Mouse (Mus musculus) kidney, postnatal 0 days (tissue): ENCODE results near the gene Zbtb20. TPM values are rescaled to one million over a fixed set of nuclear protein-coding genes. Genes with fewer than 3 reads are reported as not detected.

Source experiments
- ATAC-seq: fragments of 200-750 bp; cut with Nextera tagmentation; replicated peaks from 2 replicates; pipeline ENCODE4 v1.8.0; 2017; ENCODE audit warnings: low read depth, moderate number of reproducible peaks, moderate TSS enrichment, moderate library complexity; ENCODE audit not compliant: low FRiP score
- DNase-seq: peaks from one replicate; pipeline ENCODE4 v3.0.0-alpha.2; 2016; ENCODE audit warnings: low spot score
- H3K27ac ChIP-seq: fragments of 300-500 bp; sonication (generic); 2 replicates; pipeline ENCODE4 v1.5.1; 2014; ENCODE audit warnings: mild to moderate bottlenecking
- H3K27me3 ChIP-seq: fragments of 300-500 bp; sonication (generic); 2 replicates; pipeline ENCODE4 v1.6.1; 2014; ENCODE audit warnings: low read length, mixed read lengths; ENCODE audit not compliant: insufficient read depth
- H3K36me3 ChIP-seq: fragments of 300-500 bp; sonication (generic); 2 replicates; pipeline ENCODE4 v1.6.1; 2014; ENCODE audit warnings: low read length, mixed read lengths; ENCODE audit not compliant: insufficient read depth
- H3K4me1 ChIP-seq: fragments of 300-500 bp; sonication (generic); replicated peaks from 2 replicates; pipeline ENCODE4 v1.6.1; 2014; ENCODE audit warnings: antibody characterized with exemption, low read length, mixed read lengths; ENCODE audit not compliant: insufficient read depth
- H3K4me2 ChIP-seq: fragments of 300-500 bp; sonication (generic); 2 replicates; pipeline ENCODE4 v1.6.1; 2014; ENCODE audit warnings: mild to moderate bottlenecking, low read length, moderate library complexity, mixed read lengths
- H3K4me3 ChIP-seq: fragments of 300-500 bp; sonication (generic); replicated peaks from 2 replicates; pipeline ENCODE4 v1.5.1; 2014; ENCODE audit warnings: low read depth, low read length
- H3K9ac ChIP-seq: fragments of 300-500 bp; sonication (generic); 2 replicates; pipeline ENCODE4 v1.6.1; 2014; ENCODE audit warnings: low read depth, low read length
- H3K9me3 ChIP-seq: fragments of 300-500 bp; sonication (generic); replicated peaks from 2 replicates; pipeline ENCODE4 v1.6.1; 2016; ENCODE audit warnings: low read length, inconsistent platforms, mixed read lengths
- CTCF ChIP-seq: IDR thresholded peaks from 2 replicates; pipeline ENCODE4 v1.5.1; 2016; ENCODE audit warnings: antibody characterized with exemption, low read depth, mild to moderate bottlenecking, moderate library complexity
- WGBS: fragments of 180-500 bp; shearing (Covaris S2); extraction: QIAGEN DNeasy Blood & Tissue Kit; methylation state at CpG from one replicate; pipeline ENCODE4 v1.1.7; 2014; 5-methylcytosine and 5-hydroxymethylcytosine counted together
- polyA plus RNA-seq: library from polyadenylated mRNA; unstranded; fragments of >200 nt; fragmentation: Nextera tagmentation; extraction: Ambion mirVana; gene quantifications from 2 replicates; pipeline ENCODE4 v1.2.1, GENCODE M21; 2015

The Zbtb20 gene
- polyA plus RNA-seq, 1 experiment from 2014 or later, result 36.8 TPM

DNA sequence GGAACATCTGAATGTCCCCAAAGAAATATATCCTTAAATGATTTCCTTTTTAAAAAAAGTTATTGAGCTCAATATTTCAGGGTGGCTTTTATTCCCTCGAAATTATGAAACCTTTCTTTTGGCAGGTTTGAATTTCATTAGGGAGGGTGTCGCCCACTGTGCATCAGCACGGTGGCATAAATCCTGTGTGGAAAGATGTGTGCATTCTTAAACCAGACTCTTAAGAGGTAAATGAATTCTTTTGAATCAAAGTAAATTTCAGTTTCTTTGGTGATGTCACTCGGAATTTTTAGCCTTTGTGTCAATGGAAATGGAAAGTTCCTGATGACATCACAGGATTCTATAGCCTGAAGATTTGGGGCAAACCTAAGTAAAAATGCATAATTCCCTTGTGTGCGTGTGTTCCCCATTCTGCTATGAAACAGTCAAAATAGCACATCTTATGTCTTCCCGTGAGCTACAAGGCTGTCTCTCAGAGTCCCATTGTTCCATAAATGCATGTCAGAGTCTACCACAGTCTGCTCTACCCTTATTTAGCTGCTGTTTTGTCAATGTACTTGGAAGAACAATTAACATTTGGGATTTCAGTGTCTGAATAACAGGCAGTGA lies 318.1 kb downstream of the Zbtb20 start:
- no peaks in the 10 kb centered on the region for H3K27me3 ChIP-seq
- H3K9ac ChIP-seq, result no peak overlapping the region
- WGBS, result 81% methylated on average over 6 of the region's 6 CpGs
- H3K4me1 ChIP-seq, result no peaks in the 10 kb centered on the region
- no peaks in the 10 kb centered on the region for H3K36me3 ChIP-seq
- no peak overlapping the region for H3K4me3 ChIP-seq
- H3K9me3 ChIP-seq, result no peaks in the 10 kb centered on the region
- no peak for ATAC-seq
- no peak for TF ChIP-seq CTCF
- H3K4me2 ChIP-seq, result no peak overlapping the region
- no peak overlapping the region for H3K27ac ChIP-seq
- DNase-seq, result no peak

GRCm38 (mm10) chr16:43217336-43218006 lies 341.8 kb downstream of the Zbtb20 start:
- WGBS, result 52% methylated on average over 4 of the region's 4 CpGs
- Histone ChIP-seq H3K4me3 (no peak overlapping the region), H3K27ac (no peak overlapping the region), H3K36me3 (no peaks in the 10 kb centered on the region), H3K4me1 (no peaks in the 10 kb centered on the region), H3K4me2 (no peak overlapping the region), H3K9ac (no peak overlapping the region), H3K27me3 (no peaks in the 10 kb centered on the region), H3K9me3 (no peaks in the 10 kb centered on the region)
- ATAC-seq (no peak), DNase-seq (no peak)
- no peak for TF ChIP-seq CTCF

DNA sequence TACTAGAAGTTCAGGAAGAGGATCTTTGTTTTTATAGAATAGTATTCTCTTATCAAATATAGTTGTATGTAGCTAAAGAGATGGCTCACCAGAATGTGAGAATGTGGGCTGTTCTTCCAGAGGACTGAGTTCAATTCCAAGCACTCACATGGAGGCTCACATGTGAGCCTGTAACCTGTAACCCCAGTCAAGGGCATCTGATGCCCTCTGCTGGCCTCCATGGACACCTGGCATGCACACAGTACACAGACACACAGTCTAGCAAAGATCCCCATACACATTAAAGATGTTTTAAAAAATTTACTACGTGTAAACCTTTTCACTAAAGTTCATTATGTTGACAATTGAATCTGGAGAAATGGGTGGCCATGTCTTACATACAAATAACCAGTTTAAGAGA lies 343.7 kb downstream of the Zbtb20 start:
- no peaks in the 10 kb centered on the region for H3K9me3 ChIP-seq
- no peak overlapping the region for H3K4me3 ChIP-seq
- H3K27ac ChIP-seq, result no peak overlapping the region
- no peak for ATAC-seq
- WGBS, result 98% methylated on average over 1 of the region's 1 CpGs
- no peak overlapping the region for H3K9ac ChIP-seq
- DNase-seq, result no peak
- no peaks in the 10 kb centered on the region for H3K27me3 ChIP-seq
- no peak; the same call in 1 of the 2 replicates for TF ChIP-seq CTCF
- no peaks in the 10 kb centered on the region for H3K36me3 ChIP-seq
- H3K4me1 ChIP-seq, result no peaks in the 10 kb centered on the region
- H3K4me2 ChIP-seq, result no peak overlapping the region

DNA sequence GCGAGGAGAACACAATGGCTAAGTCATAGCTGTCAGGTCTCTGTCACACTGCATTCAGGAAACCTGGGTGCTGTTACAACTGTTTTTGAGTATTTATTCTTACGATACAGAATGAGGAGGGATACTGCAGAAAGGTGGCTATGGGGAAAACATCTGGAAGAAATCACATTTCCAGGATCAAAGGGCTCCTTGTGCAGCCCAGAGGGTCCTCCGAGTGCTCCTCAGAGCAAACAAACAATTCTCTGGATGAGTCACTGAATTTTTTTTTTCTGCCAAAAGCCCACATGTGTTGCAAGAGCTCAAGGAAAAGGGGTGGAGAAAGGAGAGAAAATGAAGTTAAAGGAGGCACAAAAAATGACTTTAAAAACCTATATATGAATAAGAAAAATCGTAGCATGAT lies 345.6 kb downstream of the Zbtb20 start:
- WGBS, result 52% methylated on average over 4 of the region's 4 CpGs
- DNase-seq, result no peak

GRCm38 (mm10) chr16:43230253-43230652 lies 354.6 kb downstream of the Zbtb20 start:
- no peak for ATAC-seq
- TF ChIP-seq CTCF, result no peak
- Histone ChIP-seq H3K27me3 (no peaks in the 10 kb centered on the region), H3K9me3 (no peaks in the 10 kb centered on the region), H3K27ac (no peak overlapping the region), H3K36me3 (no peaks in the 10 kb centered on the region), H3K9ac (no peak overlapping the region), H3K4me3 (no peak overlapping the region), H3K4me2 (no peak overlapping the region), H3K4me1 (0 out of 2 replicates have a peak, but pooled peaks cover under 1% of the 10 kb centered on the region)
- peak; percentile 34 for DNase-seq
- WGBS, result 38% methylated on average over 4 of the region's 4 CpGs

More for the DNA sequence above, 345.6 kb downstream of the Zbtb20 start:
- Histone ChIP-seq H3K4me1 (no peaks in the 10 kb centered on the region), H3K4me2 (no peak overlapping the region), H3K4me3 (no peak overlapping the region), H3K27ac (no peak overlapping the region), H3K36me3 (no peaks in the 10 kb centered on the region), H3K27me3 (no peaks in the 10 kb centered on the region), H3K9me3 (no peaks in the 10 kb centered on the region), H3K9ac (no peak overlapping the region)
- no peak for TF ChIP-seq CTCF
- no peak for ATAC-seq

GRCm38 (mm10) chr16:43234249-43234648 lies 358.6 kb downstream of the Zbtb20 start:
- H3K9me3 ChIP-seq, result no peaks in the 10 kb centered on the region
- no peak overlapping the region for H3K4me3 ChIP-seq
- no peak for DNase-seq
- H3K9ac ChIP-seq, result no peak overlapping the region
- no peaks in the 10 kb centered on the region for H3K36me3 ChIP-seq
- 0 out of 2 replicates have a peak, but pooled peaks cover 3% of the 10 kb centered on the region for H3K4me1 ChIP-seq
- TF ChIP-seq CTCF, result no peak
- no peaks in the 10 kb centered on the region for H3K27me3 ChIP-seq
- no peak for ATAC-seq
- H3K4me2 ChIP-seq, result no peak overlapping the region
- H3K27ac ChIP-seq, result no peak overlapping the region
